Mouse (Mus musculus) heart, embryonic 15.5 days (tissue): ENCODE measurements around the gene Ugt1a8. TPM values are rescaled to one million over a fixed set of nuclear protein-coding genes. Genes with fewer than 3 reads are reported as not detected.

Experiments used
- ATAC-seq: fragments of 200-750 bp; cut with Nextera tagmentation; replicated peaks from 2 replicates; pipeline ENCODE4 v1.8.0; 2017; ENCODE audit warnings: low read depth, moderate TSS enrichment; ENCODE audit not compliant: insufficient number of reproducible peaks, insufficient read depth, low FRiP score
- H3K27ac ChIP-seq: fragments of 300-500 bp; sonication (generic); 2 replicates; pipeline ENCODE4 v1.5.1; 2015; ENCODE audit warnings: mild to moderate bottlenecking, inconsistent platforms
- H3K27me3 ChIP-seq: fragments of 300-500 bp; sonication (generic); 2 replicates; pipeline ENCODE4 v1.6.1; 2015; ENCODE audit warnings: inconsistent platforms
- H3K36me3 ChIP-seq: fragments of 300-500 bp; sonication (generic); 2 replicates; pipeline ENCODE4 v1.6.1; 2015; ENCODE audit warnings: mild to moderate bottlenecking, inconsistent platforms
- H3K4me1 ChIP-seq: fragments of 300-500 bp; sonication (generic); replicated peaks from 2 replicates; pipeline ENCODE4 v1.6.1; 2015; ENCODE audit warnings: inconsistent platforms
- H3K4me2 ChIP-seq: fragments of 300-500 bp; sonication (generic); 2 replicates; pipeline ENCODE4 v1.6.1; 2015; ENCODE audit warnings: inconsistent platforms, mild to moderate bottlenecking, moderate library complexity
- H3K4me3 ChIP-seq: fragments of 300-500 bp; sonication (generic); 2 replicates; pipeline ENCODE4 v1.5.1; 2015; ENCODE audit warnings: mild to moderate bottlenecking, inconsistent platforms
- H3K9ac ChIP-seq: fragments of 300-500 bp; sonication (generic); 2 replicates; pipeline ENCODE4 v1.6.1; 2015; ENCODE audit warnings: mild to moderate bottlenecking, inconsistent platforms
- H3K9me3 ChIP-seq: fragments of 300-500 bp; sonication (generic); replicated peaks from 2 replicates; pipeline ENCODE4 v1.6.1; 2016; ENCODE audit warnings: inconsistent platforms
- WGBS: fragments of 180-500 bp; shearing (Covaris S2); methylation state at CpG from one replicate; pipeline ENCODE4 v1.1.7; 2015; ENCODE audit warnings: mixed read lengths; 5-methylcytosine and 5-hydroxymethylcytosine counted together
- polyA plus RNA-seq: library from polyadenylated mRNA; unstranded; fragments of >200 nt; fragmentation: Nextera tagmentation; extraction: Ambion mirVana; gene quantifications from 2 replicates; pipeline ENCODE4 v1.2.1, GENCODE M21; 2015

The Ugt1a8 gene
- polyA plus RNA-seq, 1 experiment from 2014 or later: not detected

DNA sequence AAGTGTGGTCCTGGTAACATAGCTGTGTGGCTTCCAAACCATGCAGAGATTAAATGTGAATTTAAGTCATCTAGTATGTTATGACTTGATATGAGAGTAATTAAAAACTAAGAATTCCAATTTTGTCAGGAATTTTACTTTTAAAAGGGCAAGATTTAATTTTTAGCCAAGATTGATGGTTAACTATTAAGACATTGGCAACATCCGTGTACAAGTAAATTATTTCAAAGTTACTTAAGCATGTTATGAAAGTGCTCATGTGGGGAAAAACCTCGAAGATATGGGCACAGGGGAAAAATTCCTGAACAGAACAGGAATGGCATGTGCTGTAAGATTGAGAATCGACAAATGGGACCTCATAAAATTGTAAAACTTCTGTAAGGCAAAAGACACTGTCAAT is 109.8 kb downstream of the Ugt1a8 start:
- Histone ChIP-seq H3K4me1 (no peaks in the 10 kb centered on the region), H3K27me3 (no peaks in the 10 kb centered on the region), H3K27ac (no peak overlapping the region), H3K9me3 (no peaks in the 10 kb centered on the region), H3K4me3 (no peak overlapping the region), H3K36me3 (no peaks in the 10 kb centered on the region), H3K4me2 (no peak overlapping the region), H3K9ac (no peak overlapping the region)
- no peak for ATAC-seq
- WGBS: 69% methylated on average over 3 of the region's 3 CpGs

DNA sequence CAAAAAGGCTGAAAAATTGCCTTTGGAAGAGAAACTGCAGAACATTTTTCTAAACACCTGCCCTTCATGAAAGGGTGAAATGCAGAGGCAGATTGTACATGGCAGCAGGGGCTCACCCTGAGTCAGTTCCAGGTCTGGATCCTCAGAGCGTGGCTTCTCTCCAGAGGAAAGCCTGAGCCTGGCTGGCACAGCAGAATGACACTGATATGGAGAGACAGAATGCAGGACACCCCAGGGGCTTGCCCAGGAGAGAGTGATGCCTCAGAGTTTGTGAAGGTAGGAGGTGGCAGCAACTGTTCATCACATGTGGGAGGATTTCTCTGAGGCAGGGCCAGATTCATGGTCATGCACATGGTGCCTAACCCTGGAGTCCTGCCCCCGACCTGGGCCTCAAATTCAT is 112.4 kb downstream of the Ugt1a8 start:
- Histone ChIP-seq H3K4me2 (no peak overlapping the region), H3K9ac (no peak overlapping the region), H3K27ac (no peak overlapping the region), H3K4me3 (no peak overlapping the region), H3K4me1 (peaks cover under 1% of the 10 kb centered on the region; the same call in 1 of the 2 replicates), H3K36me3 (no peaks in the 10 kb centered on the region), H3K9me3 (no peaks in the 10 kb centered on the region), H3K27me3 (no peaks in the 10 kb centered on the region)
- no peak for ATAC-seq
- WGBS: 62% methylated on average over 2 of the region's 2 CpGs

DNA sequence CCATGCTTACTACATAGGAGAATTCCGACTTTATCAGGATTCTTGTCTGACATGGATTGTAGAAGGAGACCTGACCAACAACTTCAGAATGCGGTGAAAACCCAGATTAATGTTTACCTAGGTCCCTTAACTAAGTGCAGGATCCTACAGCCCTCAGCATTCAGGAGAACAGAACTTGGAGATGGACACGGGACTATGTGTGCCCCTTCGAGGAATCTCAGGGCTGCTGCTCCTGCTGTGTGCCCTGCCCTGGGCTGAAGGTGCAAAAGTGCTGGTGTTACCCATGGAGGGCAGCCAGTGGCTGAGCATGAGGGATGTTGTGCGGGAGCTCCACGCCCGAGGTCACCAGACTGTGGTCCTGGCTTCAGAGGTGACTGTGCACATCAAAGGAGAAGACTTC is 112.8 kb downstream of the Ugt1a8 start, which contains the start of gene Ugt1a2:
Gene Ugt1a2 (plus strand): TSS at position 146 of the 400 bp plus-strand sequence.
- ATAC-seq: no peak
- no peaks in the 10 kb centered on the region for H3K27me3 ChIP-seq
- no peak within 1 kb of the TSS for H3K9ac ChIP-seq
- no peaks in the 10 kb centered on the region for H3K9me3 ChIP-seq
- no peak within 1 kb of the TSS for H3K27ac ChIP-seq
- H3K4me1 ChIP-seq: peaks cover 5% of the 10 kb centered on the region; the same call in 1 of the 2 replicates
- H3K4me2 ChIP-seq: no peak within 1 kb of the TSS
- 74% methylated on average over 7 of the region's 7 CpGs for WGBS
- H3K4me3 ChIP-seq: no peak within 1 kb of the TSS
- no peaks in the 10 kb centered on the region for H3K36me3 ChIP-seq

DNA sequence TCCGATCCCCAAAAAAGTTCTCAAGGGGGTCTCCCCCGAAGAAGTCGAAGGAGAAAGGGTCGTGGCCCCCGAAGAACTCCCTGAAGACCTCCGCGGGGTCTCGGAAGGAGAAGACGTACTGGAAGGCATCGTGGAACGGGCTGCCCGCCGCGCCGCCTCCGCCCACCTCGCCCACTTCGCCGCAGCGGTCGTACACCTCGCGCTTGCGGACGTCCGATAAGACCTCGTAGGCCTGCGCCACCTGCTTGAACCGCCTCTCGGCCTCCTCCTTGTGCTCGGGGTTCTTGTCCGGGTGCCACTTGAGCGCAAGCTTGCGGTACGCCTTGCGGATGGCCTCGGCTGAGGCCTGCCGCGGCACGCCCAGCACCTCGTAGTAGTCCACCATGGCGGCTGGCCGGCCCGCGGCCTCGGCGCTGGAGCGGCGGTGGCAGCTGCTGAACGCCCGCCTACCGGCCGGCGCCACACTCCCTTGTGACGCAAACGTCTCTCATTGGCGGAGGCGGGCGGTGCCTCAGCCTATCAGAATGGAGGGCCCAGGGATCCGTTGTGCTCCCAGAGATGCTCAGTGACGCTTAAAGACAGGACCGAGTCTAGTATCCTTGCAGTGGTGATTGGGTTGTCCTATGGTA is 117.8 kb downstream of the Ugt1a8 start, which contains the start of gene Dnajb3:
Gene Dnajb3 (minus strand): TSS at position 489 of the 629 bp plus-strand sequence.
- ATAC-seq: peak; percentile 95
- H3K9me3 ChIP-seq: no peaks in the 10 kb centered on the region
- H3K36me3 ChIP-seq: no peaks in the 10 kb centered on the region
- H3K27ac ChIP-seq: no peak within 1 kb of the TSS
- H3K27me3 ChIP-seq: no peaks in the 10 kb centered on the region
- H3K4me2 ChIP-seq: peak within 1 kb of the TSS; percentile 91
- H3K4me3 ChIP-seq: peak within 1 kb of the TSS; percentile 56
- H3K4me1 ChIP-seq: peaks cover 9% of the 10 kb centered on the region
- H3K9ac ChIP-seq: peak within 1 kb of the TSS; percentile 71
- 4% methylated on average over 62 of the region's 62 CpGs for WGBS

DNA sequence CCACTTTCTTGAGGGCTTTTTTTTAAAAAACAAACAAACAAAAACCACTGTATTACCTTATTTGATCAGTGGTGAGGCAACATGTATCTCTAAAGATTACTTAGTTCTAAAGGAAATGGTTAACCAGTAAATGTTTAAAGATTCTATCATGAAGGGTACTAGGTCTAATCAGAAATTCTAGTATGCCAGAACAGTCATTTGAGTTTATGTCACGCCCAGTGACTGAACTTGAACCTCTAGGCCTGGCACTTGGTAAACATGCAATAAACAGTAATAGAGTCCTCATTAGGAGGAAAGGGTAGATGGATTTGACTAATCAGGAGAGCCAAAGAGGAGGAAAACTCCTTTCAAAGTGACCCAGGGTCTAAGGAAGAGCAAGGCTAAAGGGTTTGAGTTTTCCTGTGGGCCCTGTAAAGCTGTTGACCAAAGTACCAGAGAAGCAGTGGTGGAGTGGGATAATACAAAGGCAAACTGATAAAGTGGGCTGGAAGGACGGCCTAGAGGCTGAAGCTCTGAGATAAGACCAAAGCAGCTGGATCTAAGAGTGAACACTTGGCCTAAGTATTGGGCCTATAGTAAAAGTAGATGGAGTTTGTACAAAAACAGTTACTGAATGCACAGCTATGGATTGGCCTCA is 119.3 kb downstream of the Ugt1a8 start:
- H3K36me3 ChIP-seq: no peaks in the 10 kb centered on the region
- 68% methylated on average over 2 of the region's 2 CpGs for WGBS
- H3K4me2 ChIP-seq: no peak overlapping the region
- peaks cover 9% of the 10 kb centered on the region for H3K4me1 ChIP-seq
- no peak overlapping the region for H3K4me3 ChIP-seq
- peaks cover 7% of the 10 kb centered on the region for H3K9me3 ChIP-seq
- ATAC-seq: no peak
- no peak overlapping the region for H3K9ac ChIP-seq
- no peaks in the 10 kb centered on the region for H3K27me3 ChIP-seq
- H3K27ac ChIP-seq: no peak overlapping the region

DNA sequence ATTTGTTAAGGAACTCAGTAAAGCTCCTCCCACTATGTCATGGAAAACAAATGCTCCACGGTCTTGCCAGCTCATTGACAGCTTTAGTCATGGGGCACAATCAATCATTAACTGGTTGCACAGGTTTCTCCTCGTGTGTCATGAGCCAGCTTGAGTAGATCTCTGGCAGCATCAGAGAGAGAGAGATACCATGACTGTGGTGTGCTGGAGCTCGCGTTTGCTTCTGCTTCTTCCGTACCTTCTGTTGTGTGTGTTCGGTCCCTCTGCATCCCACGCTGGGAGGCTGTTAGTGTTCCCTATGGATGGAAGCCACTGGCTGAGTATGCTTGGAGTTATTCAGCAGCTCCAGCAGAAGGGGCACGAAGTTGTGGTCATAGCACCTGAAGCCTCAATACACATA is 124.2 kb downstream of the Ugt1a8 start, which contains the start of gene Ugt1a1:
Gene Ugt1a1 (plus strand): TSS at position 148 of the 400 bp plus-strand sequence.
- H3K4me1 ChIP-seq: no peaks in the 10 kb centered on the region
- no peak within 1 kb of the TSS for H3K9ac ChIP-seq
- H3K27me3 ChIP-seq: no peaks in the 10 kb centered on the region
- H3K4me3 ChIP-seq: no peak within 1 kb of the TSS
- H3K9me3 ChIP-seq: peaks cover 47% of the 10 kb centered on the region
- no peaks in the 10 kb centered on the region for H3K36me3 ChIP-seq
- H3K4me2 ChIP-seq: no peak within 1 kb of the TSS
- H3K27ac ChIP-seq: no peak within 1 kb of the TSS
- no peak; the same call in 1 of the 2 replicates for ATAC-seq
- 61% methylated on average over 8 of the region's 8 CpGs for WGBS

DNA sequence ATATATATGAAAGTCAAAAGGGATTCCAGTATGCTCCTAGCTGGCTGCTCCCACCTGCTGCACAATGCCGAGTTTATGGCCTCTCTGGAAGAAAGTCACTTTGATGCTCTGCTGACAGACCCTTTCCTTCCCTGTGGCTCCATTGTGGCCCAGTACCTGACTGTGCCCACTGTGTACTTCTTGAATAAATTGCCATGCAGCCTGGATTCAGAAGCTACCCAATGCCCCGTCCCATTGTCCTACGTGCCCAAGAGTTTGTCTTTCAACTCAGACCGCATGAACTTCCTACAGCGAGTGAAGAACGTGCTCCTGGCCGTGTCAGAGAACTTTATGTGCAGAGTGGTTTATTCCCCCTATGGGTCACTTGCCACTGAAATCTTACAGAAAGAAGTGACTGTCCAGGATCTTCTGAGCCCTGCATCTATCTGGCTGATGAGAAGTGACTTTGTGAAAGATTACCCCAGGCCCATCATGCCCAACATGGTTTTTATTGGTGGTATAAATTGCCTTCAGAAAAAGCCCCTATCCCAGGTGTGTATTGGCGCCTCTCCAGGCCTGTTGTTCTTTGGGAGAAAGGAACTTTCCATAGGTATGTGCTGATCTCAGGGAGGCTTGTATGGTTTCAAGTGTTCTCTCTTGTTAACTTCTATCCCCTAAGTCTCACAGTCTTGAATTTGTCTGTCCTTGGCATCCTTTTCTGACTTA is 124.9 kb downstream of the Ugt1a8 start:
- no peak overlapping the region for H3K4me3 ChIP-seq
- 56% methylated on average over 8 of the region's 8 CpGs for WGBS

DNA sequence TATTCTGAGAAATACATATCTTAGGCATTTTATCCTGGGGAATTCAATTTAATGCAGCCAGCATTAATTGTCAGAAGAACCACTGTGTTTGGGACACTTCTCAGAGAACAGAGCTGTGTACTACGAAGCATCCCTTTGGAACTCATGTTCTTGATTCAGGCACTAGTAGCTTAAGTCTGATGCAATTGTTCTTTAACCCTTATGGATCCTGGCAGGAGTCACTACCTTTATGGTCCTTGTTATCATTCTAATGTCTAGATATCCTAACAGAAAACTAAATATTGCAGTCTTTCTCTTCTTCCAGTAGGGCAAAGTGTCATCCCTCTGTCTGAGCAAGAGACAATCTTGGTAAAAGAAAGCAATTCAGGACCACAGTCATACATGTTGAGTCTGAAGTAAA is 125.4 kb downstream of the Ugt1a8 start:
- no peak for ATAC-seq
- Histone ChIP-seq H3K4me2 (no peak overlapping the region), H3K36me3 (no peaks in the 10 kb centered on the region), H3K4me1 (no peaks in the 10 kb centered on the region), H3K27me3 (no peaks in the 10 kb centered on the region), H3K27ac (no peak overlapping the region), H3K9me3 (peaks cover 56% of the 10 kb centered on the region), H3K9ac (no peak overlapping the region), H3K4me3 (no peak overlapping the region)
- 76% methylated on average over 1 of the region's 1 CpGs for WGBS

More for the DNA sequence above, 124.9 kb downstream of the Ugt1a8 start:
- no peak overlapping the region for H3K4me2 ChIP-seq
- H3K4me1 ChIP-seq: no peaks in the 10 kb centered on the region
- H3K36me3 ChIP-seq: no peaks in the 10 kb centered on the region
- H3K9ac ChIP-seq: no peak overlapping the region
- H3K27me3 ChIP-seq: no peaks in the 10 kb centered on the region
- peak; percentile 34; the same call in 1 of the 2 replicates for ATAC-seq
- H3K9me3 ChIP-seq: peaks cover 54% of the 10 kb centered on the region
- H3K27ac ChIP-seq: no peak overlapping the region

DNA sequence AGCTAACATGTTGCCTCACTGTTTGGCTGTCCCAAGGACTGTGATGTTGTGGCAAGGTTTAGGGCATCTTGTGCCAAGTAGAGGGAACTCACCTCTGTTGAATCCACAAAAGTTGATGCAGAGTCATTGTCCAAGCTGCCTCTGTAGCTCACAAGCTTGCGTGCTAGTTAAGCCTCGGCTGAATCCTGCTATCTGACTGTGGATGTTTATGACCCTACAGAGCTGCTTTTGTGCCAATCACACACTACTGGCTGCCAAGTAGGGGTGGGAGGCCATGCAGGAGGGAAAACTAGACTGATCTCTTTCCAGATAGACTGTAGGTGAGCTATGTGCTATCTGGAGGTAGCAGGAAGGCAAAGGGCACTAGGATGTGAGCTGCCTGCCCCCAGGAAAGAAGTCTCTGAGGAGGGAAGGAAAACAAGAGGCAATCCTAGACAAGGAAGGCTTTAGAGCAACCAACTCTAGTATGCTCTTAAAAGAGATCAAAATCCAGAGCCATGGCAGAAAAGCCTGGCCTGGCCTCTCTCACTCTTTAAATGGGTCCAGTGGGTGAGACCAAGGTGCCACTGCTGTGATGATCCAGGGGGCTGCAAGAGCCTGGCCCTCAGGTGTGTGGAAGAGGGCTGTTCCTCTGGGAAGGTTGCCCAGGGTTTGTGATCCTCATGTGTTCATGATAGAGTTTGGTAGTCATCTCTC is 126.3 kb downstream of the Ugt1a8 start:
- Histone ChIP-seq H3K9ac (no peak overlapping the region), H3K4me2 (no peak overlapping the region), H3K4me3 (no peak overlapping the region), H3K27me3 (no peaks in the 10 kb centered on the region), H3K27ac (no peak overlapping the region), H3K9me3 (peaks cover 56% of the 10 kb centered on the region), H3K36me3 (no peaks in the 10 kb centered on the region), H3K4me1 (no peaks in the 10 kb centered on the region)
- ATAC-seq: peak; percentile 7; the same call in 1 of the 2 replicates
- 70% methylated on average over 2 of the region's 2 CpGs for WGBS

DNA sequence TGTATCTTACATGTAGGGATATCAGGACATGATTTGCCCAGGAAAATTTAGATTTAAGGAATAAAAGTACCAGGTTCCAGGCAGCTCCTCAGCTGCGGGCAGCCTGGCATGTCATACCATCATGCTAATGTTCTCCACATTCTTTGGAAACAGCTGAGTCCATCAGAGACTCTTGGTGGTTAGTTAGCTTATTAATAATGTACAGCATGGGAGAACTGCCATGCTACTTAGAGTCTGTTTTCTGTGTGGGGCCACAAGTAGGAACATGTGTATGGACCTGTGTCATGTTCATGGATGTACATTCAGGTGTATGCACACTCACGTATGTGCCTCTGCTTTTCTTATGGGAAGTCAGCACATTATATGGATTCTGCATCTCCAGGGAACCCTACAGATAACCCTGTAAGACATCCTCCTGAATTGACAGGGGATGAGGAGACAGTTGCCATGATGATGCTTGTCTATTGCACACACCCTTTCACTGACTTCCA is 126.9 kb downstream of the Ugt1a8 start:
- Histone ChIP-seq H3K27ac (no peak overlapping the region), H3K9me3 (peaks cover 56% of the 10 kb centered on the region), H3K4me3 (no peak overlapping the region), H3K4me2 (no peak overlapping the region), H3K9ac (no peak overlapping the region), H3K4me1 (no peaks in the 10 kb centered on the region), H3K36me3 (no peaks in the 10 kb centered on the region), H3K27me3 (no peaks in the 10 kb centered on the region)
- WGBS: 70% methylated on average over 2 of the region's 2 CpGs
- ATAC-seq: no peak
